Mouse (Mus musculus): ENCODE data around the gene Bex2. TPM values are rescaled to one million over a fixed set of nuclear protein-coding genes. Genes with fewer than 3 reads are reported as not detected.

The Bex2 gene
- 100 to 1,000 TPM; 343 to 376 TPM for total RNA-seq (2021)
- long read RNA-seq, experiment 1, transcript Bex2-201 (3 exons, 903 nt), result major isoform, 161 of 217 reads
- long read RNA-seq, experiment 1, partial matches to known transcripts, result 55 of 217 reads
- long read RNA-seq, experiment 1, other reads (novel, unspliced or antisense), result 1 of 217 reads
- long read RNA-seq, experiment 2, transcript Bex2-201 (3 exons, 903 nt), result major isoform, 407 of 587 reads
- long read RNA-seq, experiment 2, partial matches to known transcripts, result 174 of 587 reads
- long read RNA-seq, experiment 2, other reads (novel, unspliced or antisense), result 6 of 587 reads

DNA sequence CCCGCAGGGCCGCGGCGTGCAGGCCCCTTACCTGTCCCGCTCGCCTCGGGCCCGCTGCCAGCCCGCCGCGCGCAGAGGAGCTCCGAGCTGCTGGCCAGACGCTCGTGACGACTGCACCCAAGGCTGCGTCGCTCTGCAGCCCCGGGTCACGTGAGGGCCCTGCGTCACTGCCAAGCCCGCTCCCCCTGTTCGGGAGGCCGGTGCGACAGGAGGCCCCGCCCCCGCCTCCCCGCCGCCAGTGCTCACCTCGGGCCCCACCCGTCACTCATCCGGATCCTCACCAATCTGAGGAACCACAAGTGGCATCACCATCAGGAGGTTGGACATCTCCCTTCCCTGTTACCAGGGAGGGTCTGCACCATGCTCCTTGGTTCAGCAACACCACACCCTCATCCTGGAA lies at the start of gene Bex2:
Gene Bex2 (minus strand): TSS at position 217 of the 400 bp plus-strand sequence.
- DNase-seq (ENCODE audit: low spot score in 2 of 2), result peak in 1 of 2 experiments; percentile 13

DNA sequence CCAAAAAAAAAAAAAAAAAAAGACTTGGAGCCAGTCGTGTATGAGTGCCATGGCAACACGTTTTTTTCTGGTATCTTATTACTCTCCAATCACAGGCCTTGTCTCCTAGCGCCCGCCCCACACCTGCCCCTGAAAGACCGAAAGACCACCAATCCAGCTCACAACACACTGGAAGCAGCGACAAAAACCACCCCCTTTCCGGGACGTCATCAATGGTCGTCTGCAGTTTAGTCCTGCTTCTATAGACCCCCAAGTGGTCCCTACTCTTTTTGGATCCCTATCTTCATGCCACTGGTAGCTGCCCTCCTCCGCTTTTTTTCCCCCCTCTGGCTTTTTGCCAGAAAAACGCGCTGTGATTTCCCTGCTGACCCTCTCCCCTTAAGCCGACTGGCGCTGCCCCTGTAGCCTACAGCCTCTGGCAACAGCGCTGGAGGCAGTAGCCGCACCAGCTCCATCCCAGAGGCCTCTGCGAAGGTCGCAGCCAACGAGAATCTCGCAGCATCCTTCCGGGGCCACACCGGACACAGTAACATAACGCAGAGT lies 47.5 kb upstream of the Bex2 start:
- DNase-seq (ENCODE audit: low spot score in 2 of 2), result peak; percentile 73 to 84

DNA sequence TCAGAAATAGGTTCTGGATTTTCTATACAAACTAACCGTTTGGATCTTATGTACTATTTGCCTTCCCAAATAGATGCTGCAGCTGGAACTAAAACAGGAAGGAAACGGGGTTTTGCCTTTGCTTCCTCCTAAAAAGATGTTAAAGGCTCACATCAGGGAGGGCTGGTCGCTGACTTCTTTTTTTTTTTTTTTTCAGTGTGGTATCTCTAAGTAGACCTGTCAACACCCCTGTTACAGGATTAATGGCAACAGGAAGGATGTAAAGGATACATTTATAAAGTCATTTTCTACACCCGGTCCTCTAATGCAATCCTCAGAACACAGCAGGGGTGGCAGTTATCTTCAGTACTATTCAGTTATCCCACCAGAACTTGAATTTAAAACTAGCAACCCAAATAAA lies 47.0 kb upstream of the Bex2 start:
- DNase-seq (ENCODE audit: low spot score in 2 of 2), result no peak

DNA sequence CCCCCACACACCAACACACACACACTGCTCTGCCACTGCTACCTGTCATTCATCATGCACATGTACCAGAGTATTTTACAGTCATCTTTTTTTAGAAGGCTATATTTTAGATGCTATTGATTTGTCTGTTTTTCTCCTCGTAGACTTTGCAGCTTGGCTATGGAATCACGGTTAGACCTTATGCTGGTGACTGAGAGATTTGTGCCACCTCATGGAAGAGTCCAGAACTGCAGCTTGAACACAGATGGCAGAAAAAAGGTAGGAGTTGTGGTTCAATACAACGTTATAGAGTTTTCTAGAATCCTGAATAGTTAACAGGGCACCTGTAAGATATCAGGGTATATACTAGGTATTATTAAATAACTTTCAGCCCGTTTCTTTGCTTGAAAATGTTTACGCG lies 39.9 kb upstream of the Bex2 start:
- DNase-seq (ENCODE audit: low spot score in 2 of 2), result peak; percentile 46 to 72

DNA sequence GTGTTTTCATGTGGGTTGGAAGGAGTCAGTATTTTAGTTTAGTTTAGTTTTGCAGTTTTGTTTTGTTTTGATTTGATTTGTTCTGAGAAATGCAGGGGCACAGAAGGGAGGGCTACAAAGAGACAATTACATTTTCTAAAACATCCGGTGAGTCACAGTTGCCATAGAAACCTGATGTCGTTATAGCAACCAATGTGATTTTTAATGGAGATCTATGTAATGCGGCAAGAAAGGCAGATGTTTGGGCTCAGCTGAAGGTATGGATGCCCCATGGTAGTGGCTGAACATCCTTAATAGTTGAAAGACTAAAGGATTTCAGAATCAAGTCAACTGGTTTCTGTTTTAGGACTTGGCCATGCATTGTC lies 36.7 kb upstream of the Bex2 start:
- peak in 1 of 2 experiments; percentile 36 for DNase-seq (ENCODE audit: low spot score in 2 of 2)

DNA sequence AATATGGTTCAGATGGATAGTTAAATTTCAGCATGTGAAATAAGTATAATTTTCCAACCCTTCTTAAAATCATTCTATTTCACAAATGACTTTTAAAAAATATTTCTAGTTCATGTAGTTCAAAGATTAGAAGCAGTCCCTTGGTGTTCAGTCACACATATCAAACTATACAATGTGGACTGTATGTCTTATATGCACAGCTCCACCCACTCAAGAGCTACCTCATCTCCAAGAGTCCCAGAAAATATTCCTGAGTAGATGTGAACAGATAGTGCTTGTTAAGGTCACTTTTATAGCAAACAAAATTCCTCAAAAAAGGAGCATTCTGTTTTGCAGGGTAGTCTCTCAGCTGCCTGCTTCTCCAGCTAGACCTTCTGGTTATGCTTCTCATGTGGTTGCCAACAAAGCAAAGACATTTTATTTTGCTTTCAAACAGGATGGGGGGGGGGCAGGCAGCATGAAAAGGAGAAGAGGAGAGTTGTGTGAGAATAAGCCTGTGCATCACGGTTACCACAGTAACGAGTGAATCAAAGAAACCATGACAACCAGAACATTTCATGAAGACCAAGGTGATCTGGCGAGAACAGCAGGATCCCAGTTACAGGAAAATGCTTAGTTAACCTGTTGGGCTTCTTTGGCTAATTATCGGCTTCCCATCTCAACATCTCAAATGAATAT lies 36.1 kb upstream of the Bex2 start:
- peak in 1 of 2 experiments; percentile 46 for DNase-seq (ENCODE audit: low spot score in 2 of 2)

DNA sequence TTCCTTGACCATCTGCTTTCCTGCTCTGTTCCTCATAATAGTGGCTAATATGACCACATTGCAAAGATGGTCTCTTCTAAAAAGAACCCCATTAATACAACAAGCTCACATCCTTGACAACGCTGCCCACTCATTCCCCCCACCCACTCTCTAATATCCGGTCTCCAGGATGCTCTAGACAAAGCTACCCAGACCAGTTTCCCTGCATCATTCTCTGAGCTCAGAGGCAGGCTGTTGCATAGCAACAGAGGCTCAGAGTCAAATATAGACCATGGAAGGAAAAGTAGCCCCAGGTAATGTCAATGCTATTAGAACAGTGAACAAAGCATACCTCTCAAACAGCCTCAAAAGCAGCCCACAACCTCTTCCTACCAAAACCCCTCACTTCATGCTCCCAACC lies 26.4 kb upstream of the Bex2 start:
- DNase-seq (ENCODE audit: low spot score in 2 of 2), result peak in 1 of 2 experiments; percentile 17

DNA sequence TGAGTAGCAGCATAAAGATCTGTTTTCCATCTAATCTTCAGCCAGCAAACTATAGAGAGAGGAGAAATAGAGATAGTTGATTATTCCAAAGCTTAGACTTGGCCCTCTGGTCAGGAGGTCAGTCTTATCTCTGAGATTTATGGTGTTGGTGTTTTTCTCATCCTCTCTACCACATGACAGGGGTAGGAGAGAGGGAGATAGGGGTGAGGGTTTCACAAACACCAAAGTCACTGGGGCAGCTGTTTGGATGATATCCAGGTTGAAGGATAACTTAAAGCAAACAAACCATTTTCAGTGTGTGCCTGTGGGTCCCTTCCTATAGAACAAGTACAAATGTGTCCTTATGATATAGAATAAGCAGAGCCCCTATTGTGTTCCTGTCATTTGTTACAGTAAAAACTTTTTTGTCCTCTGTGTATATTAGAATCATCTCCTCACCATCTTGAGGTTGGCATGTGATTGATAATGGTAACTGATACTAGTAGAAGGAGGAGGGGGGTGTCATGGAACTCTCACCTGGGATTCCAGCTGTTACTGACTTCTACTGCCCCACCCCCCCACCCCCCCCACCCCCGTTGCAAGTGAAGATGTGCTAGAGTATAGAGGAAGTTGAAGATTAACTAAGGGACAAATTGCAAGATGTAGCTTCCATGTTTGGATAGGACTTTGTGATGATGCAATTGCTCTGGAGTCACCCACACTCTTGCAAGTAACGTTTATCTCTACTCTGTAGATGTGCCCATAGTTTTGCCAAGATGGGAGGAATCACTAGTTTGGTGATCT lies 24.7 kb upstream of the Bex2 start:
- no peak for DNase-seq (ENCODE audit: low spot score in 2 of 2)

DNA sequence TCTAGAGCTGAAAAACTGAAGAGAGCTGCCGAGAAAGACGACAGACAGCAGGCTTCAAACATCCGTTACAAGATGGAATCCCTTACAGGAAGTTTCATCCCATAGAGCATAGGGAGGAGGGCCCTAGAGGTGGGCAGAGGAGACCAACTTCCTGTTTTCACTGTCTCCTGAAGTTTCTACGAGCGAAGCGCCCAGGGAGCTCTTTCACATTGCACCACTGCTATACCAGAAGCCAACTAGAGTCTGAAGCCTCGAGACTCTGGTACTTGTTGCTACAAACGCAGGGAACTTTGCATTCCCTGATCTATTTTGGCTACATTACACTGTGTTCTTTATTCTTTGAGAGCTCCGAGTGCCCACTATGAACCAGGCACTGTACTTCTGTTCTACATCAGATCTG lies 17.1 kb upstream of the Bex2 start, which contains the start of gene Nxf3:
Gene Nxf3 (minus strand): TSS at position 101 of the 400 bp plus-strand sequence.
- no peak for DNase-seq (ENCODE audit: low spot score in 2 of 2)

DNA sequence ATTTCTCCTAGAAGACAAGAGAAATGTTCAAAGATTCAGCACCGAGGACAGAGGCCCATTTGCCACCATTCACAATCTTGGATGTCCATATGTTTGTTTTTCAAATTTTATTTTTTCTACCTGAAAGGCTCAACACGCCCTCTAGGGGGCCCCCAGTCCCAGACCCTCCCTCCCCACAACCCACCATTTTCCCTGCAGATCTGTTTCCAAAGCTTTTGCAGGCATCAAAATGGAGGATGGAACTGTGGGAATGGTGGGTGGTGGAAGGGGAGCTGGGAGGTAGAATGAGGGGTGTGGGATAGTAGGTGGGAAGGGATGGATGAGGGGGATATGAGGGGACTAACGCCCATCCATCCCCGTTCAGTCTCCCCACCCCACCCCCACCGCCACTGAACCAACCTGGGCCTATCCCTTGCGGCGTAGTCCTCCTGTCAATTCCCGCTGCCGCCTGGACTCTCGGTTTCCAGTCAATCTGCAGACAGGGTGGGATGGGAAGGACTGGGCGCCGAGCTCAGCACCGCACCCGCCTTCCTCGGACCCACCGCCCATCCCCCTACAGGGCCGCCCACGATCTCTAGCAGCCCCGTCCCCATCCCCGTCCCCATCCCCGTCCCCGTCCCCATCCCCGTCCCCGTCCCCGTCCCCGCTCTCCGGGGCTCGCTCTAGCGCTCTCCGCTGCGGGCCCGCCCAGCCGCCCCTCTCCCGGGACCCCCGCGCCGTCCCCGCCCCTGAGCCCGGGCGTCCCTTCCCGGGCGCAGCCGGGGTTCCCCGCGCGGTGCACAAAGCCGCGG lies 640 bp downstream of the Bex2 start:
- DNase-seq (ENCODE audit: low spot score in 2 of 2), result peak; percentile 30 to 33

DNA sequence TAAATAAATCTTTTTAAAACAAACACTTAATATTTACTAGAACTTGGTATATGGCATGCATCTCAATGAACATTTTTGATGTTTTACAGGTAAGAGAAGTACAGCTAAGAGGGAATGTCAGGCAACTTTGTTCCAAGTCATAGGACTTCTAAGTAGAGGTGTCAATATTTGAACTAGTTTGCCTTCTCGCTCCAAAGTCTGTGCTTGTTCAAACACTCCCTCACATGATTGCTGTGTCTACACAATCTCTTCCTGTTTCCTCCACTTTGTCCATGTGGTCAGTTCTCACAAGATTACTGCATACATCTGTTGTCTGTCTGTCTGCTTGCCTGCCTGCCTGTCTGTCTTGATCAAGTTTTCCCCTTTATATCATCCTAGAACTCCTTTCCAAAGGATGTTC lies 7.3 kb downstream of the Bex2 start:
- DNase-seq (ENCODE audit: low spot score in 2 of 2), result no peak

DNA sequence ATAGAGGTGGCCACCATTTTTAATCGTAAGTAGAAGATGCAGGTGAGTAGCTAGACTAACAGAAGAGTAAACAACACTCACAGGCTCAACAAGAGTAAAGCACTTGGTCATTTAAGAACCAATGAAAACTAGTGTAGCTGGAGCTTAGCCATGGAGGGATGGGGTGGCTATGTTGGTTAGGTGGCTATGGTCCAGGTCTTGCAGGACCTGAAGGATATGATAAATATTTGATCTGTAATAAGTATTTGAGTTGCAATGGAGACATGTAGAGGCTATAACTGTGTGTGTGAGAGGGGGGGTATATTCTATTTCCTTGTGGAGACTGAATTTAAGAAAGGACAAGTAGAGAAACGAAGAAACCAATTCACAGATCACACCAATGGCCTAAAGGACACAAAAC lies 16.8 kb downstream of the Bex2 start:
- no peak for DNase-seq (ENCODE audit: low spot score in 2 of 2)

DNA sequence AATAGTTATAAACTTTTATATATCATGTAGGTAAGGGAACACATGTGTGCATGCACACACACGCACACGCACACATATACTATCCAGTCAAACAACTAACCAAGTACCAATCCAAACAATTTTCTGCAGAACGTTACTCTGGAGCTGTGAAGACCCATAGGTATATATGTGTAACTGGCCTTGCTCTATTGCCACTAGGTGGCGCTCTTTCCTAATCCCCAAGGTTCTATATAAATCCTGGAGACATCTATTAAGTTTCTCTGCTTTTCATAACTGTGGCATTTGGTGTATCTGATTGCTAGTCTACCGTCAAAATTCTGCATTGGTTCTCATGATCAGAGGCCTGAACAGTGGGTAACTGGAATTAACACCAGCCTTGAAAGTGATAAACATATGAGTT lies 20.5 kb downstream of the Bex2 start:
- DNase-seq (ENCODE audit: low spot score in 2 of 2), result peak; percentile 45 to 80

DNA sequence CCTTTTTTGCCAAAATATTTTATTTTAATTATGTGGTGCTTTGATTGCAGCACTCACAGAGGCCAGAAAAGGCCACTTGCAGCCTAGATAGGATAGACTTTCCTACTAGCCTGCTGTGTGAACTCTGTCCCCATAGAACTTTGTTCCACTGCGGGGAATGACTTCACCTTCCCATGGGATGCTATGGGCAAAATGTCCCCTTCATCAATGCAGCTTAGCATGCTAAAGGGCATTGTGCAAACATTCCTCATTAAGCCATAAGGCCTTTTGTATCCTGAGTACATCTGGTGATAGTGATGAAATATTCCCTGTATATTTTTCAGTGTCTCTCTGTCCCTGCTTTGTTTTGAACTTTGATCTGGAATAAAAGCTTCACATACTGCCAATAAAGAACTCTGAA lies 24.3 kb downstream of the Bex2 start:
- no peak for DNase-seq (ENCODE audit: low spot score in 2 of 2)

DNA sequence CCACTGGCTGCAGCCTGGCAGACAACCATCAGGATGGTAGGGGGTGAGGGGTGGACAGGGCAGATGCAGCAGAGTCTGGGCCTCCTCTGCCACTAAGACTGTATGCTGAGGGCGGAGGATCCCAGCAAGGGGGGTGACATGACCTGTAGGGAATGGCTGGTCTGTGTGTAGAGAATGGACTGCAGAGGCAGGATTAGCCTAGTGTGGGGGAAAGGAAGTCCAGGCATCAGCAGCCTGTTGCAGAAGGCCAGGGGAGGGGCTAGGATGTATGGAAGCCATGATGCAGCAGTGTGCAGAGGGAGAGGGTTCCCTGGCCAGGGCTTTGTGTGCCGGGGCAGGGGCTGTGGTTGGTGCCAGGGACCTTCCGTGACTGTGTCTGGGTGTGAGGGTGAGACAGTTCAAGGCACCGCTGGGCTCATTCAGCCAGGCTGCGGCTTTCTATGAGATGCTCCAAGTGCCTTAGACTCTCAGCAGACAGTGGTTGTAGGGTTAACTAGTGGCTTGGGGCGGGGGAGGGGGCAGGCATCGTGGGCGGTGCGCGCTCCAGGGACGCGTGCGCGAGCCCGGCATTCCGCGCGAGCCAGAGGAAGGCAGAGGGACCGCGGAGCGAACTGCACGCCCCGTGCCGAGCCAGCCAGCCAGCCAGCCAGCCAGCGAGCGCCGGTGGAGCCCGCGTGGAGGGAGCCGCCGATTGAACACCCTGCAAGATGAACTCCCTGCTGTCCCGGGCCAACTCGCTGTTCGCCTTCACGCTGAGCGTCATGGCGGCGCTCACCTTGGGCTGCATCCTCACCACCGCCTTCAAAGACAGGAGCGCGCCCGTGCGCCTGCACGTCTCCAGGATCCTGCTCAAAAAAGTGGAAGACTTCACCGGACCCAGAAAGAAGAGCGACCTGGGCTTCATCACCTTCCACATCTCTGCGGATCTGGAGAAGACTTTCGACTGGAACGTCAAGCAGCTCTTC lies 35.0 kb downstream of the Bex2 start, which contains the start of gene Arxes1:
Gene Arxes1 (plus strand): TSS at position 569 of the 965 bp plus-strand sequence.
- peak in 1 of 2 experiments; percentile 22 for DNase-seq (ENCODE audit: low spot score in 2 of 2)

DNA sequence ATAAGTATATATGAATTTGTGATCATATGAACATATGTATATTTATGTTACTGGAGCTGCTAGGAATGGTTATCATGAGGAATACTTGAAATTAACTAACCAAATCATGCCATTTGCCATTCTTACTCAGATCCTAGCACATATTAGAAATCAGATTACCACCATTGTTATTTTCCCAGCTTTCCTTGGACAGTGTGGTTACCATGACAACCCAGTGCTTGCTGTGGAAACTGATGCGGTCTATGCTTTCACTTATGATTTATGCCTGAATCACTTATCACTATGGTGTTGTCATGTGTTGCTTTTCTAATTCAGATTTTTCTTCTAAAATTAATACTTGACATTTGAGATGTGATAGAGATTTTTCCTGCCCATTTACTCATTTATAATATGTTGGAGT lies 37.7 kb downstream of the Bex2 start:
- DNase-seq (ENCODE audit: low spot score in 2 of 2), result peak in 1 of 2 experiments; percentile 12
